Mouse (Mus musculus) kidney, postnatal 0 days (tissue): ENCODE data around the gene Lekr1. TPM values are rescaled to one million over a fixed set of nuclear protein-coding genes. Genes with fewer than 3 reads are reported as not detected.

Experiments
- ATAC-seq: fragments of 200-750 bp; cut with Nextera tagmentation; replicated peaks from 2 replicates; pipeline ENCODE4 v1.8.0; 2017; ENCODE audit warnings: low read depth, moderate number of reproducible peaks, moderate TSS enrichment, moderate library complexity; ENCODE audit not compliant: low FRiP score
- DNase-seq: peaks from one replicate; pipeline ENCODE4 v3.0.0-alpha.2; 2016; ENCODE audit warnings: low spot score
- H3K27ac ChIP-seq: fragments of 300-500 bp; sonication (generic); 2 replicates; pipeline ENCODE4 v1.5.1; 2014; ENCODE audit warnings: mild to moderate bottlenecking
- H3K27me3 ChIP-seq: fragments of 300-500 bp; sonication (generic); 2 replicates; pipeline ENCODE4 v1.6.1; 2014; ENCODE audit warnings: low read length, mixed read lengths; ENCODE audit not compliant: insufficient read depth
- H3K36me3 ChIP-seq: fragments of 300-500 bp; sonication (generic); 2 replicates; pipeline ENCODE4 v1.6.1; 2014; ENCODE audit warnings: low read length, mixed read lengths; ENCODE audit not compliant: insufficient read depth
- H3K4me1 ChIP-seq: fragments of 300-500 bp; sonication (generic); replicated peaks from 2 replicates; pipeline ENCODE4 v1.6.1; 2014; ENCODE audit warnings: antibody characterized with exemption, low read length, mixed read lengths; ENCODE audit not compliant: insufficient read depth
- H3K4me2 ChIP-seq: fragments of 300-500 bp; sonication (generic); 2 replicates; pipeline ENCODE4 v1.6.1; 2014; ENCODE audit warnings: mild to moderate bottlenecking, low read length, moderate library complexity, mixed read lengths
- H3K4me3 ChIP-seq: fragments of 300-500 bp; sonication (generic); replicated peaks from 2 replicates; pipeline ENCODE4 v1.5.1; 2014; ENCODE audit warnings: low read depth, low read length
- H3K9ac ChIP-seq: fragments of 300-500 bp; sonication (generic); 2 replicates; pipeline ENCODE4 v1.6.1; 2014; ENCODE audit warnings: low read depth, low read length
- H3K9me3 ChIP-seq: fragments of 300-500 bp; sonication (generic); replicated peaks from 2 replicates; pipeline ENCODE4 v1.6.1; 2016; ENCODE audit warnings: low read length, inconsistent platforms, mixed read lengths
- CTCF ChIP-seq: IDR thresholded peaks from 2 replicates; pipeline ENCODE4 v1.5.1; 2016; ENCODE audit warnings: antibody characterized with exemption, low read depth, mild to moderate bottlenecking, moderate library complexity
- WGBS: fragments of 180-500 bp; shearing (Covaris S2); extraction: QIAGEN DNeasy Blood & Tissue Kit; methylation state at CpG from one replicate; pipeline ENCODE4 v1.1.7; 2014; 5-methylcytosine and 5-hydroxymethylcytosine counted together
- polyA plus RNA-seq: library from polyadenylated mRNA; unstranded; fragments of >200 nt; fragmentation: Nextera tagmentation; extraction: Ambion mirVana; gene quantifications from 2 replicates; pipeline ENCODE4 v1.2.1, GENCODE M21; 2015

Lekr1 gene
- polyA plus RNA-seq, 1 experiment from 2014 or later, result 6.9 TPM

- H3K27ac ChIP-seq, result no peak overlapping the region
- DNase-seq (no peak), ATAC-seq (no peak)
- H3K4me2 ChIP-seq, result no peak overlapping the region
- H3K27me3 ChIP-seq, result no peaks in the 10 kb centered on the region
- TF ChIP-seq CTCF, result no peak
- WGBS, result 33% methylated on average over 2 of the region's 2 CpGs
- no peaks in the 10 kb centered on the region for H3K9me3 ChIP-seq
- no peak overlapping the region for H3K4me3 ChIP-seq
- H3K36me3 ChIP-seq, result no peaks in the 10 kb centered on the region
- no peaks in the 10 kb centered on the region for H3K4me1 ChIP-seq
- no peak overlapping the region for H3K9ac ChIP-seq
These were observed 23.7 kb downstream of the Lekr1 start for GRCm38 (mm10) chr3:65689705-65690104.

- H3K27me3 ChIP-seq, result no peaks in the 10 kb centered on the region
- DNase-seq, result no peak
- no peaks in the 10 kb centered on the region for H3K36me3 ChIP-seq
- no peak overlapping the region for H3K27ac ChIP-seq
- no peak overlapping the region for H3K9ac ChIP-seq
- no peaks in the 10 kb centered on the region for H3K9me3 ChIP-seq
- TF ChIP-seq CTCF, result no peak
- 92% methylated on average over 2 of the region's 2 CpGs for WGBS
- no peaks in the 10 kb centered on the region for H3K4me1 ChIP-seq
- no peak overlapping the region for H3K4me2 ChIP-seq
- no peak overlapping the region for H3K4me3 ChIP-seq
- ATAC-seq, result no peak
These were observed 24.8 kb downstream of the Lekr1 start for GRCm38 (mm10) chr3:65690850-65691249.

- Histone ChIP-seq H3K36me3 (no peaks in the 10 kb centered on the region), H3K27me3 (no peaks in the 10 kb centered on the region), H3K27ac (no peak overlapping the region), H3K4me1 (no peaks in the 10 kb centered on the region), H3K4me2 (no peak overlapping the region), H3K9ac (no peak overlapping the region), H3K9me3 (no peaks in the 10 kb centered on the region), H3K4me3 (no peak overlapping the region)
- no peak for ATAC-seq
- WGBS, result 78% methylated on average over 1 of the region's 1 CpGs
- no peak for DNase-seq
- no peak for TF ChIP-seq CTCF
These were observed 33.7 kb downstream of the Lekr1 start for GRCm38 (mm10) chr3:65699704-65700103.

GRCm38 (mm10) chr3:65714372-65714771 is 48.3 kb downstream of the Lekr1 start:
- DNase-seq (no peak), ATAC-seq (no peak)
- Histone ChIP-seq H3K4me2 (no peak overlapping the region), H3K4me3 (no peak overlapping the region), H3K9ac (no peak overlapping the region), H3K4me1 (no peaks in the 10 kb centered on the region), H3K36me3 (no peaks in the 10 kb centered on the region), H3K9me3 (no peaks in the 10 kb centered on the region), H3K27ac (no peak overlapping the region), H3K27me3 (no peaks in the 10 kb centered on the region)
- WGBS, result 82% methylated on average over 3 of the region's 3 CpGs
- TF ChIP-seq CTCF, result no peak

- ATAC-seq (no peak), DNase-seq (no peak)
- Histone ChIP-seq H3K27me3 (no peaks in the 10 kb centered on the region), H3K27ac (no peak overlapping the region), H3K9me3 (no peaks in the 10 kb centered on the region), H3K36me3 (no peaks in the 10 kb centered on the region), H3K4me1 (no peaks in the 10 kb centered on the region), H3K4me2 (no peak overlapping the region), H3K4me3 (no peak overlapping the region), H3K9ac (no peak overlapping the region)
- WGBS, result 80% methylated on average over 2 of the region's 2 CpGs
- TF ChIP-seq CTCF, result no peak
These were observed 51.4 kb downstream of the Lekr1 start for GRCm38 (mm10) chr3:65717406-65717805.

GRCm38 (mm10) chr3:65722897-65723296 is 56.9 kb downstream of the Lekr1 start:
- Histone ChIP-seq H3K27me3 (no peaks in the 10 kb centered on the region), H3K36me3 (no peaks in the 10 kb centered on the region), H3K4me3 (no peak overlapping the region), H3K27ac (no peak overlapping the region), H3K9me3 (no peaks in the 10 kb centered on the region), H3K4me1 (no peaks in the 10 kb centered on the region), H3K9ac (no peak overlapping the region), H3K4me2 (no peak overlapping the region)
- peak; percentile 25 for DNase-seq
- WGBS, result 83% methylated on average over 4 of the region's 4 CpGs
- peak; percentile 85 for ATAC-seq
- TF ChIP-seq CTCF, result no peak

GRCm38 (mm10) chr3:65723664-65724063 is 57.6 kb downstream of the Lekr1 start:
- DNase-seq (no peak), ATAC-seq (peak; percentile 89)
- H3K27ac ChIP-seq, result no peak overlapping the region
- WGBS, result 81% methylated on average over 4 of the region's 4 CpGs
- H3K27me3 ChIP-seq, result no peaks in the 10 kb centered on the region
- TF ChIP-seq CTCF, result no peak
- no peaks in the 10 kb centered on the region for H3K36me3 ChIP-seq
- H3K9ac ChIP-seq, result no peak overlapping the region
- no peak overlapping the region for H3K4me2 ChIP-seq
- no peak overlapping the region for H3K4me3 ChIP-seq
- H3K9me3 ChIP-seq, result no peaks in the 10 kb centered on the region
- no peaks in the 10 kb centered on the region for H3K4me1 ChIP-seq
